Mouse (Mus musculus) heart, embryonic 13.5 days (tissue): ENCODE measurements at regions not wholly inside any gene's neighbourhood (a gene's known extent, or its start where the extent isn't known, plus 50 kb on each side); places are given as distances from the start of the nearest gene placed in this dataset.

Source experiments
- ATAC-seq: fragments of 200-750 bp; cut with Nextera tagmentation; 2 replicates; pipeline ENCODE4 v1.8.0; 2017; ENCODE audit warnings: moderate TSS enrichment; ENCODE audit not compliant: insufficient number of reproducible peaks, low FRiP score, low TSS enrichment; ENCODE audit errors: extremely low read depth
- H3K27ac ChIP-seq: fragments of 300-500 bp; sonication (generic); replicated peaks from 2 replicates; pipeline ENCODE4 v1.5.1; 2015; ENCODE audit warnings: moderate library complexity, mild to moderate bottlenecking, inconsistent platforms
- H3K27me3 ChIP-seq: fragments of 300-500 bp; sonication (generic); replicated peaks from 2 replicates; pipeline ENCODE4 v1.6.1; 2015; ENCODE audit warnings: mild to moderate bottlenecking, inconsistent platforms
- H3K36me3 ChIP-seq: fragments of 300-500 bp; sonication (generic); 2 replicates; pipeline ENCODE4 v1.6.1; 2015; ENCODE audit warnings: mild to moderate bottlenecking, inconsistent platforms
- H3K4me1 ChIP-seq: fragments of 300-500 bp; sonication (generic); 2 replicates; pipeline ENCODE4 v1.6.1; 2015; ENCODE audit warnings: inconsistent platforms
- H3K4me2 ChIP-seq: fragments of 300-500 bp; sonication (generic); 2 replicates; pipeline ENCODE4 v1.6.1; 2015; ENCODE audit warnings: inconsistent platforms, mild to moderate bottlenecking, moderate library complexity
- H3K4me3 ChIP-seq: fragments of 300-500 bp; sonication (generic); 2 replicates; pipeline ENCODE4 v1.5.1; 2015; ENCODE audit warnings: moderate library complexity, mild to moderate bottlenecking, inconsistent platforms
- H3K9ac ChIP-seq: fragments of 300-500 bp; sonication (generic); 2 replicates; pipeline ENCODE4 v1.6.1; 2015; ENCODE audit warnings: inconsistent platforms, mild to moderate bottlenecking, moderate library complexity
- H3K9me3 ChIP-seq: fragments of 300-500 bp; sonication (generic); 2 replicates; pipeline ENCODE4 v1.6.1; 2016; ENCODE audit warnings: inconsistent platforms
- WGBS: fragments of 180-500 bp; shearing (Covaris S2); methylation state at CpG from one replicate; pipeline ENCODE4 v1.1.7; 2015; ENCODE audit warnings: mixed read lengths; 5-methylcytosine and 5-hydroxymethylcytosine counted together

- H3K9me3 ChIP-seq, result peaks cover 7% of the 10 kb centered on the region
- H3K4me3 ChIP-seq, result no peak overlapping the region
- H3K27me3 ChIP-seq, result peaks cover 5% of the 10 kb centered on the region; the same call in 1 of the 2 replicates
- H3K4me2 ChIP-seq, result no peak overlapping the region
- no peak overlapping the region for H3K27ac ChIP-seq
- 77% methylated on average over 10 of the region's 10 CpGs for WGBS
- no peaks in the 10 kb centered on the region for H3K36me3 ChIP-seq
- H3K4me1 ChIP-seq, result no peaks in the 10 kb centered on the region
- ATAC-seq, result no peak
- H3K9ac ChIP-seq, result no peak overlapping the region
These were observed 190.2 kb upstream of the Rgma start for GRCm38 (mm10) chr7:73185071-73185531.

DNA sequence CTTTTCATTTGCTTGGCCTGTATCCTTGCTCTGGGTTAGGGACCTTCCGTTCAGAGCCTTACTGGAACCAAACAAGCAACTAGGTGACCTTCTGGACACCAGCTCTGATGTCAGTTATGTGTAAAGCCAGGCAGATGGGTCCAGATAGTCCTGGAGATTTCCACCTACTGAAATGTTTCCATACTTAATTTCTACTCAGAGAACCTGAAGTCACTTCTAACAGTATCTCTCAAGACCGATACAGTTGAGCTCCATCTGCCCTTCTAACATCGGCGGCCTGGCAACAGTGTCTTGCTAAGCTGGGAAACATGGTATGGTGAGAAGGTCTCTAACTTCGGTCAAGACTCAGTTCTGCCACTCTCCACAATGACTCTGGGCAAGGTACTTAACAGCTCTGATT is 189.7 kb upstream of the Rgma start:
- ATAC-seq, result no peak
- H3K9ac ChIP-seq, result no peak overlapping the region
- H3K4me1 ChIP-seq, result no peaks in the 10 kb centered on the region

GRCm38 (mm10) chr7:73186501-73186900 is 188.8 kb upstream of the Rgma start:
- no peak overlapping the region for H3K27ac ChIP-seq
- 85% methylated on average over 3 of the region's 3 CpGs for WGBS
- H3K4me2 ChIP-seq, result no peak overlapping the region
- H3K4me3 ChIP-seq, result no peak overlapping the region
- H3K9me3 ChIP-seq, result peaks cover 7% of the 10 kb centered on the region
- no peak overlapping the region for H3K9ac ChIP-seq
- H3K4me1 ChIP-seq, result no peaks in the 10 kb centered on the region
- no peaks in the 10 kb centered on the region for H3K36me3 ChIP-seq
- ATAC-seq, result no peak
- peaks cover 8% of the 10 kb centered on the region for H3K27me3 ChIP-seq

More for the DNA sequence above, 189.7 kb upstream of the Rgma start:
- Histone ChIP-seq H3K27ac (no peak overlapping the region), H3K4me2 (no peak overlapping the region), H3K27me3 (peaks cover 5% of the 10 kb centered on the region; the same call in 1 of the 2 replicates), H3K36me3 (no peaks in the 10 kb centered on the region), H3K9me3 (peaks cover 7% of the 10 kb centered on the region), H3K4me3 (no peak overlapping the region)
- whole genome bisulfite sequencing, result 88% methylated on average over 5 of the region's 5 CpGs

DNA sequence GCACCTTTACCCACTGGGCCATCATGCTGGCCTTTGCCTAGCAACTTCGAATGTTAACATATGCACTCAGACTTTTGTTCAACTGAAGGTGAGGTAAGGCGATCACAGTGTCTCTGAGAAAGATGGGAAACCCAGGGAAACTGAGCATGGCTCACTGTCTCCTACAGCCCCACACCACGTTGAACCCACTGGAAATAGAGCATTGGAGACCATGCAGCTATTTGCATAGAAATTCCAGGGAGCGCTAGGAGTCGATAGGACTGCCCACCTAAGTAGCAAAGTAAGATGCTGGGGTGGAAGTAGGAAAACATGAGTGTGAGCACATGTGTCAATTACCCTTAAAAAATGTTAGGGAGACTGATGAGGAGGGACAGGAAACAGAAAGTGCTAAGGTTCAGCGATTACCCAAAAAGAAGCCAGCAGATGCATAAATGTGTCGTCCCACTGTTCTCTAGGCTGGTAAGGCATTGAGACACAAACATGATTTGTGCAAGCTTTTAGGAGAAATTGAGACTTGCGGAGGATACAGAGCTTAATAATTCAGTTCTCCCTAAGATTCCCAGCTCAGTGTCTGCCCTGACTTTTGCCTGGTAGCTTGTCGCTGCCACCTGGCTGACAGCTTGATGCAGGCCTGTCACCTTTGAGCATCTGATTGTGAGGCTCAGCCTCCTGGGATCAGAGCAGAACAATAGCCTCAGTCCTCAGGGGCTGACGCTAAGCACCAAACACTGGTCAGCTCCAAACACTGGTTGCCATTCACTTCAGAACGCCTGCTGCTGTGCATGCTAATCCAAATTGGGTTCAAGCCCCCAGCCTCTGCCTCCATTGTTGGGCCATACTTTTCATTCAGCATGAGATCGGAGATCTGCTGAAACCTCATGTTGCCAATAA is 183.7 kb upstream of the Rgma start:
- H3K27me3 ChIP-seq, result peaks cover 29% of the 10 kb centered on the region
- H3K9ac ChIP-seq, result no peak overlapping the region
- no peaks in the 10 kb centered on the region for H3K36me3 ChIP-seq
- no peak overlapping the region for H3K4me2 ChIP-seq
- H3K9me3 ChIP-seq, result peaks cover 9% of the 10 kb centered on the region
- no peak for ATAC-seq
- H3K4me1 ChIP-seq, result no peaks in the 10 kb centered on the region
- H3K4me3 ChIP-seq, result no peak overlapping the region
- no peak overlapping the region for H3K27ac ChIP-seq
- 49% methylated on average over 12 of the region's 12 CpGs for WGBS

DNA sequence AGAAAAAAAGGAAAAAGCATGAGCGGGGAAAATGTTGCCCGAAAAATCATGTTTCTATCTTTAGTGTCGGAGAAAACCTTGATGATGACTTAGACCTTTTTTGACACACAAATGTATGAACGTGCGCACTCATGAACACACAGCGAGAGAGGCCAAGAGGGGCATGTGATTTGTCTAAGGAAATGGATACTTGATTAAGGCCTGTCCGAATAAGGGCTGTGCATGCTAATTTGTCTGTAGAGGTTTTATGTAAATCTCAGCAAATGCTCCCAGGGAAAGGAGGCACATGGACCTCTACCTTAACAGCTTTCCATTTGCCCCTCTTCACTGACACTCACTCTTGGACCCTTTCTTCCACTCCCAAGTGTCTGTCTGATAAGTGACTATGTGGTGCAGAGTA is 182.5 kb upstream of the Rgma start:
- H3K9me3 ChIP-seq, result peaks cover 9% of the 10 kb centered on the region
- H3K27ac ChIP-seq, result no peak overlapping the region
- no peak overlapping the region for H3K9ac ChIP-seq
- H3K4me3 ChIP-seq, result no peak overlapping the region
- ATAC-seq, result no peak
- WGBS, result 81% methylated on average over 7 of the region's 7 CpGs
- H3K36me3 ChIP-seq, result no peaks in the 10 kb centered on the region
- no peak overlapping the region for H3K4me2 ChIP-seq
- H3K4me1 ChIP-seq, result peaks cover 4% of the 10 kb centered on the region; the same call in 1 of the 2 replicates
- peaks cover 41% of the 10 kb centered on the region for H3K27me3 ChIP-seq

DNA sequence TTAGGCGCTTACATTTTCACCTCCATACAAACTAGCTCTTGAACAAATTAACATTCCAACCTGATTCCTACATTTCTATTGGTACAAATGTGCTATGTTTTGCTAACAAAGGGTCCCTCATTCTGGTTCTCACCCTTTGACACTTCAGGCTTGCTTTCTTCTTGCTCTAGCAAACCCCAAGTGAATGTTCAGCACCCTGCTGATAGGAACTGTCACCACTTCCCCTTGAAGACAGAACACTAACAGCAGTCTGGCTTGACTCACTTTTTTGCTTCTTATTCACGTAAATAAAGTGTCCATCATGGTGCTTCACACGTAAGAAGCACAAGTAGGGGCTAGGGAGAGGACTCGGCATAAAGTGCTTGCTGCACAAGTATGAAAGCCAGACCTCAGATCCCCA is 180.0 kb upstream of the Rgma start:
- no peaks in the 10 kb centered on the region for H3K36me3 ChIP-seq
- peaks cover 43% of the 10 kb centered on the region for H3K27me3 ChIP-seq
- H3K4me3 ChIP-seq, result no peak overlapping the region
- H3K4me2 ChIP-seq, result no peak overlapping the region
- no peak overlapping the region for H3K9ac ChIP-seq
- peaks cover 4% of the 10 kb centered on the region; the same call in 1 of the 2 replicates for H3K4me1 ChIP-seq
- 23% methylated on average over 4 of the region's 4 CpGs for WGBS
- no peak overlapping the region for H3K27ac ChIP-seq
- peaks cover 16% of the 10 kb centered on the region for H3K9me3 ChIP-seq
- no peak for ATAC-seq

DNA sequence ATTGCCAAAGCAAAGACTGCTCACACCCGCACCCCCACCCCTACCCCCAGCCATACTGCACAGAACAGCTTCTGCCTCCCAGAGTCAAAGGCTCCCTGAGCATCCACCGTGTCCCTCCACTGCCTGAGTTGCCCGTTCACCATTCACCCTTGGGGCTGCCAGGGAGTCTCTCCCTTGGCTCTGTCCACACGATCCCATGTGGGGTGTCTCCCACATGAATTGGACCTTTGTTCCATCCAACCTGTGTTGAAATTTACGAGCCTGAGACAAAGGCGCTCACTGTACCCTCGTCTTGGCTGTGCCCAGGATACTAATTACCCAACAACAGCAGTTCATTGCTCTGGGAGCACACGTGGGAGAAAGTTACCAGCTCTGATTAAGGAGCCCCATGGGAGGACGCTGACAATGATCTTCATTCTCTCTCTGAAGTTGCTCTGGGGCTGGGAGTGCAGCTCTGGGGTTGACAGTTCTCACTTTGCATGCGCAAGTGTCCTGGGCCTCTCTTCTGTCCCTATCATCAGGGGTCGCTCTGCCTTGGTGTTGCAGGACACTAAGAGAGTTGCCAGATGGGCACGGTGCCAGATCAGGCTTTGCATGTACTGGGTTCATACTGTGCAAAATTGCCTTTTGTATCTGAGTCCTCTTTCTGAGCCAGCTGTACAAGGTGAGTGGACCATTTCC is 178.3 kb upstream of the Rgma start:
- Histone ChIP-seq H3K4me1 (peaks cover 4% of the 10 kb centered on the region; the same call in 1 of the 2 replicates), H3K9me3 (peaks cover 16% of the 10 kb centered on the region), H3K27me3 (peaks cover 35% of the 10 kb centered on the region), H3K4me3 (no peak overlapping the region), H3K27ac (no peak overlapping the region), H3K9ac (no peak overlapping the region), H3K36me3 (no peaks in the 10 kb centered on the region), H3K4me2 (no peak overlapping the region)
- ATAC-seq, result no peak
- WGBS, result 59% methylated on average over 12 of the region's 12 CpGs

- H3K4me1 ChIP-seq, result peaks cover 4% of the 10 kb centered on the region; the same call in 1 of the 2 replicates
- no peak overlapping the region for H3K4me2 ChIP-seq
- peaks cover 28% of the 10 kb centered on the region for H3K27me3 ChIP-seq
- H3K9ac ChIP-seq, result no peak overlapping the region
- no peak overlapping the region for H3K27ac ChIP-seq
- no peaks in the 10 kb centered on the region for H3K36me3 ChIP-seq
- no peak for ATAC-seq
- no peak overlapping the region for H3K4me3 ChIP-seq
- peaks cover 16% of the 10 kb centered on the region for H3K9me3 ChIP-seq
- 58% methylated on average over 5 of the region's 5 CpGs for WGBS
These were observed 177.2 kb upstream of the Rgma start for GRCm38 (mm10) chr7:73198069-73198468.

DNA sequence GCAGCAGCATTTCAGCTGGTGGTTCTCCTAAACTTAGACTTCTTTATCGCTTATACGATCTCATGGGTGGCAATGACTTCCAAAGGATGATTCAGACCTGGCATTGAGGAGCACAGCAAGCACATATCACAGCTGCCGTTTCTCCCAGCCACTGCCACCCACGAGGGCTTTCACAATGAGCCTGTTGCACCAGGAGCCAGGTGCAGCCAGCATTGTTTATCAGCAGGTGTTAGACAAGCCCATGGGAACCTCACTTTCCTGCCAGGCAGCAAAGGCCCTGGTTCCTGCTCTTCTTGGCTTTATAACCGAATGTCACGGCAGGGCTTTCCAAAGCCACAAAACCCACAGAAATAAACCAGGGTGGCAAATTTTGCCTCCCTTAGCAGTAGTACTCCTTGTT is 175.3 kb upstream of the Rgma start:
- Histone ChIP-seq H3K27me3 (peaks cover 24% of the 10 kb centered on the region), H3K4me1 (peaks cover 4% of the 10 kb centered on the region; the same call in 1 of the 2 replicates), H3K9me3 (peaks cover 12% of the 10 kb centered on the region), H3K27ac (no peak overlapping the region), H3K4me3 (no peak overlapping the region), H3K36me3 (no peaks in the 10 kb centered on the region), H3K9ac (no peak overlapping the region), H3K4me2 (no peak overlapping the region)
- ATAC-seq, result no peak
- 79% methylated on average over 6 of the region's 6 CpGs for WGBS

- Histone ChIP-seq H3K4me2 (no peak overlapping the region), H3K36me3 (no peaks in the 10 kb centered on the region), H3K9ac (no peak overlapping the region), H3K9me3 (peaks cover 12% of the 10 kb centered on the region), H3K27me3 (peaks cover 22% of the 10 kb centered on the region), H3K4me1 (peaks cover 4% of the 10 kb centered on the region; the same call in 1 of the 2 replicates), H3K4me3 (no peak overlapping the region), H3K27ac (no peak overlapping the region)
- no peak for ATAC-seq
- 67% methylated on average over 6 of the region's 6 CpGs for WGBS
These were observed 174.0 kb upstream of the Rgma start for GRCm38 (mm10) chr7:73201330-73201729.

DNA sequence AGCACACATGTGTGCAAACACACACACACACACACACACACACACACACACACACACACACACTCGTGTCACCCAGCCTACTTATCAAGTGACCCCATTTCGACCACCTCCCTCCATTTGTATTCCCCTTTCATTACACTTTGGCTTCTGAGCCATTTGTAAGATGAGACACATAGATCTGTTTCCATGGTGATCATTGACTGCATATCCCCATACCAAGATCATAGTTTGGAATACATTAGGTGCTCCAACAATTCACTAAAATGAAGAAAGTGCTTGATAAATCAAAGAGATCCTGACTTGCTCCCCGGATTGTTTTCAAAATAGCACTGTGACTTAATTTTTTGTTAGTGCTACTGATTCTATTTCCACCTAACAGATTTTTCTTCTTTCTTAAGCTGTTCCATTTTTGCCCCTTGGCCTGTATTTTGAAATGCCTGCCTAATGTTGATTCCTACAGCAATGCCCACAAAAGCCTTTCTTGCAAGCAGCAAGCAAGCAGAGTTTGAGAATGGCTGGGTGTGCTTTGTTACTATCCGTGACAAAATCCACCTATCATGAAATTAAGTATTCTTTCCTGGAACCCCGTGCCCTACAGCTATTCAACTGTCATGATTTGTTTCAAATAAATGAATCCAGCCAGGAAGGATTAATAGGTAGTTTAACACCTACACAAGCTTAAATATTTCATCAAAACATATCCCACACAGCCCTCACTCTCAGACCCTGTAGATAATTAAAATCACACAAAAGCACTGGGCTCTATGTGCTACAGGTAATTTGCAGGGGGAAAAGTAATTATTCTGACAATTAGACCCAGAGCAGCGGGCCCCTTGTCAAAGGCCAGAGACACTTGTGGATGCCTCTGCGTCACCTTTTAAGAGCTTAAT is 168.1 kb upstream of the Rgma start:
- H3K4me2 ChIP-seq, result no peak overlapping the region
- no peaks in the 10 kb centered on the region; the same call in 1 of the 2 replicates for H3K27me3 ChIP-seq
- peaks cover 5% of the 10 kb centered on the region; the same call in 1 of the 2 replicates for H3K9me3 ChIP-seq
- peaks cover 8% of the 10 kb centered on the region for H3K4me1 ChIP-seq
- ATAC-seq, result no peak
- H3K9ac ChIP-seq, result no peak overlapping the region
- H3K27ac ChIP-seq, result no peak overlapping the region
- no peaks in the 10 kb centered on the region for H3K36me3 ChIP-seq
- WGBS, result 76% methylated on average over 7 of the region's 7 CpGs
- H3K4me3 ChIP-seq, result no peak overlapping the region
